In the genomic region with DNA sequence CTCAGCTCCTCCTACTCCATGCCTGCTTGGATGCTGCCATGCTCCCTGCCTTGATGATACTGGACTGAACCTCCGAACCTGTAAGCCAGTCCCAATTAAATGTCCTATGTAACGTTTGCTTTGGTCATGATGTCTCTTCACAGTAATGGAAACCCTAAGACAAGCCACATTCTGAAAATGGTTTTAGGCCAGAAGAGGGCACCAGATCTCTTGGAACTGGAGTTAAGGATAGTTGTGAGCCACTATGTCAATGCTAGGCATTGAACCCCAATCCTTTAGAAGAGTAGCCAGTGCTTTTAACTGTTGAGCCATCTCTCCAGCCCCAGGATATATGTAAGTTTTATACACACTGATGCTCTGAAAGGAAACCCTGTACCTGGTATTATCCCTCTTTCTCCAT, we compare ENCODE assay signal across 10 mouse cellular contexts. TPM values are rescaled to one million over a fixed set of nuclear protein-coding genes. Genes with fewer than 3 reads are reported as not detected.
DNase-seq lines count a peak whose midpoint lies in the region; ATAC-seq and TF ChIP-seq lines count a peak whose summit lies in the region.
"Had no signal": no experiment of that assay in that cellular context is flagged by ENCODE, and none has a peak within 500 bp of the region (broad histone marks: within the 10 kb centered on the region; RNA-seq: fewer than 3 reads in every experiment).

No protein-coding gene starts in this region.

- TF ChIP-seq POLR2A in kidney, adult 2 months (IDR thresholded peaks at IDR 0.05; ENCODE audit: low read depth, low read length) = no peak

- TF ChIP-seq CTCF in kidney, adult 2 months (conservative IDR thresholded peaks at IDR 0.05; ENCODE audit: insufficient read depth, insufficient read length, low read depth, low read length) = no peak

- ATAC-seq in CD4-positive, CD25-positive, alpha-beta regulatory T cell, adult 4 months = no peak
- no peak for ATAC-seq in kidney, embryonic 15.5 days (replicated peaks; ENCODE audit: low FRiP score)
- ATAC-seq in neural tube, embryonic 15.5 days (ENCODE audit: low FRiP score) = no peak
- no peak for ATAC-seq in granulocyte monocyte progenitor cell, adult 5-6 weeks (replicated peaks; ENCODE audit: poor library complexity, severe bottlenecking)

- H3K4me2 ChIP-seq in kidney, embryonic 15.5 days = no peak overlapping the region
- H3K4me2 ChIP-seq in neural tube, embryonic 15.5 days = no peak overlapping the region
- H3K4me2 ChIP-seq: embryonic facial prominence, embryonic 13.5 days had no signal

- H3K9me3 ChIP-seq in kidney, embryonic 15.5 days (replicated peaks) = no peaks in the 10 kb centered on the region
- H3K9me3 ChIP-seq in neural tube, embryonic 15.5 days (replicated peaks) = no peaks in the 10 kb centered on the region
- H3K9me3 ChIP-seq: embryonic facial prominence, embryonic 13.5 days had no signal

- H3K4me3 ChIP-seq in kidney, adult 2 months (ENCODE audit: insufficient read depth, low read depth, low read length) = no peak overlapping the region
- no peak overlapping the region for H3K4me3 ChIP-seq in kidney, embryonic 15.5 days (replicated peaks)
- no peak overlapping the region for H3K4me3 ChIP-seq in neural tube, embryonic 15.5 days (replicated peaks)
- H3K4me3 ChIP-seq: embryonic facial prominence, embryonic 13.5 days had no signal

- H3K4me1 ChIP-seq in kidney, adult 2 months (ENCODE audit: control insufficient read depth, insufficient read depth, low read length) = no peaks in the 10 kb centered on the region
- H3K4me1 ChIP-seq in kidney, embryonic 15.5 days = peaks cover 4% of the 10 kb centered on the region; the same call in 1 of the 2 replicates
- H3K4me1 ChIP-seq in neural tube, embryonic 15.5 days = no peaks in the 10 kb centered on the region
- H3K4me1 ChIP-seq: embryonic facial prominence, embryonic 13.5 days had no signal

- peak; percentile 34 for DNase-seq in CD4-positive, CD25-positive, alpha-beta regulatory T cell, adult 2 months (ENCODE audit: low read depth, low spot score)
- DNase-seq in kidney, adult 2 months = peak; percentile 77
- peak; percentile 56 for DNase-seq in ES-CJ7 (ENCODE audit: low read depth, low spot score)
- DNase-seq in kidney, postnatal 10 days = peak; percentile 40

- H3K9ac ChIP-seq in kidney, embryonic 15.5 days = no peak overlapping the region
- no peak overlapping the region for H3K9ac ChIP-seq in neural tube, embryonic 15.5 days (replicated peaks)
- H3K9ac ChIP-seq: embryonic facial prominence, embryonic 13.5 days had no signal

- H3K36me3 ChIP-seq in kidney, adult 2 months (ENCODE audit: control insufficient read depth, insufficient read depth, low read length) = no peaks in the 10 kb centered on the region
- H3K36me3 ChIP-seq in kidney, embryonic 15.5 days = no peaks in the 10 kb centered on the region
- no peaks in the 10 kb centered on the region for H3K36me3 ChIP-seq in neural tube, embryonic 15.5 days
- H3K36me3 ChIP-seq: embryonic facial prominence, embryonic 13.5 days had no signal

- WGBS in kidney, adult 2 months = 31% methylated on average over 2 of the region's 2 CpGs
- 44% methylated on average over 2 of the region's 2 CpGs for WGBS in kidney, embryonic 15.5 days
- WGBS in neural tube, embryonic 15.5 days = 56% methylated on average over 2 of the region's 2 CpGs

- H3K27me3 ChIP-seq in kidney, adult 2 months (replicated peaks; ENCODE audit: control insufficient read depth, insufficient read depth, low read length) = no peaks in the 10 kb centered on the region
- no peaks in the 10 kb centered on the region for H3K27me3 ChIP-seq in kidney, embryonic 15.5 days
- no peaks in the 10 kb centered on the region for H3K27me3 ChIP-seq in neural tube, embryonic 15.5 days (replicated peaks)
- H3K27me3 ChIP-seq: embryonic facial prominence, embryonic 13.5 days had no signal

- no peak overlapping the region for H3K27ac ChIP-seq in kidney, adult 2 months (ENCODE audit: insufficient read depth, low read depth, low read length)
- no peak overlapping the region for H3K27ac ChIP-seq in kidney, embryonic 15.5 days
- no peak overlapping the region for H3K27ac ChIP-seq in neural tube, embryonic 15.5 days (replicated peaks)
- H3K27ac ChIP-seq: embryonic facial prominence, embryonic 13.5 days had no signal

RNA-seq across cellular contexts. Expression of a gene that starts 20.9 kb away (rescaled TPM):
- polyA plus RNA-seq in CD4-positive, CD25-positive, alpha-beta regulatory T cell, adult 4 months (2017; shearing (Covaris generic)) = 10 to 100 TPM; 16.4 to 21.2 TPM
- 135 and 142 TPM in 2 replicates for polyA plus RNA-seq in kidney, adult 2 months (2012; rRNA removed)
- polyA plus RNA-seq in kidney, embryonic 15.5 days (2015; fragmentation: Nextera tagmentation; extraction: Ambion mirVana) = 93.2 and 105 TPM in 2 replicates
- polyA plus RNA-seq in neural tube, embryonic 15.5 days (2015; fragmentation: Nextera tagmentation; extraction: Ambion mirVana) = 148 and 162 TPM in 2 replicates
- total RNA-seq in granulocyte monocyte progenitor cell, adult 5-6 weeks (2014; fragmentation: Nextera tagmentation) = 22.3 and 53.9 TPM in 2 replicates
- 19.7 and 24.1 TPM in 2 replicates for total RNA-seq in granulocyte monocyte progenitor cell, adult 5-6 weeks (2017)

RNA-seq across cellular contexts. Expression of a gene that starts 51.5 kb away (rescaled TPM):
- polyA plus RNA-seq in CD4-positive, CD25-positive, alpha-beta regulatory T cell, adult 4 months (2017; shearing (Covaris generic)) = not detected
- polyA plus RNA-seq in kidney, adult 2 months (2012; rRNA removed) = not detected in 2 replicates
- not detected in 2 replicates for polyA plus RNA-seq in kidney, embryonic 15.5 days (2015; fragmentation: Nextera tagmentation; extraction: Ambion mirVana)
- not detected in 2 replicates for polyA plus RNA-seq in neural tube, embryonic 15.5 days (2015; fragmentation: Nextera tagmentation; extraction: Ambion mirVana)
- not detected in 2 replicates for total RNA-seq in granulocyte monocyte progenitor cell, adult 5-6 weeks (2014; fragmentation: Nextera tagmentation)
- not detected in 2 replicates for total RNA-seq in granulocyte monocyte progenitor cell, adult 5-6 weeks (2017)
- polyA plus RNA-seq: embryonic facial prominence, embryonic 13.5 days; testis, adult 2 months had no signal

RNA-seq across cellular contexts. Expression of a gene that starts 58.3 kb away (rescaled TPM):
- 10 to 100 TPM in 1 of 2 experiments, 1 to 10 TPM in 1; 5.7 to 11.1 TPM for polyA plus RNA-seq in CD4-positive, CD25-positive, alpha-beta regulatory T cell, adult 4 months (2017; shearing (Covaris generic))
- polyA plus RNA-seq in kidney, adult 2 months (2012; rRNA removed) = 397 and 415 TPM in 2 replicates
- polyA plus RNA-seq in kidney, embryonic 15.5 days (2015; fragmentation: Nextera tagmentation; extraction: Ambion mirVana) = 19.5 and 20.5 TPM in 2 replicates
- polyA plus RNA-seq in neural tube, embryonic 15.5 days (2015; fragmentation: Nextera tagmentation; extraction: Ambion mirVana) = 4.0 and 6.4 TPM in 2 replicates
- total RNA-seq in granulocyte monocyte progenitor cell, adult 5-6 weeks (2014; fragmentation: Nextera tagmentation) = 30.0 and 39.3 TPM in 2 replicates
- 57.8 and 64.9 TPM in 2 replicates for total RNA-seq in granulocyte monocyte progenitor cell, adult 5-6 weeks (2017)

Comparison
In these comparisons a context has a peak if more than half of its experiments do, and no peak if none do; other contexts are left out.
1. RNA of a gene that starts 58.3 kb away (polyA plus RNA-seq): 397 to 415 TPM in kidney, adult 2 months; 19.5 to 20.5 TPM in kidney, embryonic 15.5 days, 5.7 to 11.1 TPM in CD4-positive, CD25-positive, alpha-beta regulatory T cell, adult 4 months and 4.0 to 6.4 TPM in neural tube, embryonic 15.5 days; every median in the first group is over 10 times any median in the second.
2. Peak in every context shown above with its lines, with median percentiles within 50 percentile points of each other: DNase-seq.